Mouse (Mus musculus): Measurements from ENCODE around the gene Gm7029.
"Not testable (repeated sequence)": the region's sequence is repeated elsewhere in the genome, so short reads cannot be mapped to it uniquely, and the experiment has no call there.

Gm7029 gene

DNA sequence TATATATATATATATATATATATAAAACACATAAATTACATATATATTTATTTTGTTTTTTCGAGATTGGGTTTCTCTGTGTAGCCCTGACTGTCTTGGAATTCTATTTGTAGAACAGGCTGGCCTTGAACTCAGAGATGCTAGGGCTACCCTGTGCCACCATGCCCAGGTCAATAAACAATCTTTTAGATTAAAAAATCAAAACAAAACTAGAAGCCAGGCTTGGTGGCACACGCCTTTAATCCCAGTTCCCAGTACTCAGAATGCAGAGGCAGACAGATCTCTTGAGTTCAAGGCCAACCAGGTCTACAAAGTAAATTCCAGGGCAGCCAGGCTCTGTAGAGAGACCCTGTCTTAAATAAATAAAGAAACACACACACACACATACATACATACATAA lies 17.7 kb downstream of the Gm7029 start:
- DNase-seq (ENCODE audit: extremely low read depth, low read depth) = no peak

DNA sequence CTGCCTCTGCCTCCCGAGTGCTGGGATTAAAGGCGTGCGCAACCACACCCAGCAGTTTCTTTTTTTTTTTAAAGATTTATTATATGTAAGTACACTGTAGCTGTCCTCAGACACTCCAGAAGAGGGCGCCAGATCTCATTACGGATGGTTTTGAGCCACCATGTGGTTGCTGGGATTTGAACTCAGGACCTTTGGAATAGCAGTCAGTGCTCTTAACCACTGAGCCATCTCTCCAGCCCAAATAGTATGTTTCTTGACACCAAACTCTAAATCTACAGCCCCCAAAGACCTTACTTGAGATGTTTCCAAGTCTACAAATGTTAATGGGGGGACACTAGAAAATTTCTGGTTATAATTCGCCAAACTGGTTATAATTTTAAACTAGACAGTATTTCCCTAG lies 18.3 kb downstream of the Gm7029 start:
- DNase-seq (ENCODE audit: extremely low read depth, low read depth) = not testable (repeated sequence)

DNA sequence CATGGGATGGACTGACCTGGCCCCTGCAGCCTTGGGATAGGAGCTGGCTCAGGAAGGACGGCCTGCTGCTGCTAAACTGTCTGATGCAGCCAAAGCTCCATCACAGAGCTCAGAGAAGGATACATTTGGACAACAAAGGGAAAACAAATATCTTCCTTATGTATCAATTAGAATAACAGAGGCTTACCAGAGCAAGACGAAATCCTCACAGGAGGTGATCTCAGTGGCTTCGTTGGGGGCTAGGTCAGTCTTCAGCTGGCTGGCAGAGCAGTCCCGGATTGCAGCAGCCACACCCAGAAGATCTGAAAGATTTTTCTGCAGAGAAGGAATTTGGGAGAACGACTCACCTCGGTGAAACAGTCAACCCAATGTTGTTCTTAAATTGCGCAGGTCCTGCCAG lies 18.8 kb downstream of the Gm7029 start:
- DNase-seq (ENCODE audit: extremely low read depth, low read depth) = no peak

DNA sequence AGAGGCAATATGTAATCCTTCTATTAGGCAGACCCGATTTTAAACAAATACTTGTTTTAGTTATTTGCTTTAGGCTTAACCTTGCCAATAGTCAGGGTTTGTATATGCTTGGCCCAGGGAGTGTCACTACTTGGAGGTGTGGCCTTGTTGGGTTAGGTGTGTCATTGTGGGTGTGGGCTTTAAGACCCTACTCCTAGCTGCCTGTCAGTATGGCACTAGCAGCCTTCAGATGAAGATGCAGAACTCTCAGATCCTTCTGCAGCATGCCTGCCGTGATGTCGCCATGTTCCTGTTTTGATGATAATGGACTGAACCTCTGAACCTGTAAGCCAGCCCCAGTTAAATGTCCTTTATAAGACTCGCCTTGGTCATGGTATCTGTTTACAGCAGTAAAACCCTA lies 19.4 kb downstream of the Gm7029 start:
- DNase-seq (ENCODE audit: extremely low read depth, low read depth) = not testable (repeated sequence)

DNA sequence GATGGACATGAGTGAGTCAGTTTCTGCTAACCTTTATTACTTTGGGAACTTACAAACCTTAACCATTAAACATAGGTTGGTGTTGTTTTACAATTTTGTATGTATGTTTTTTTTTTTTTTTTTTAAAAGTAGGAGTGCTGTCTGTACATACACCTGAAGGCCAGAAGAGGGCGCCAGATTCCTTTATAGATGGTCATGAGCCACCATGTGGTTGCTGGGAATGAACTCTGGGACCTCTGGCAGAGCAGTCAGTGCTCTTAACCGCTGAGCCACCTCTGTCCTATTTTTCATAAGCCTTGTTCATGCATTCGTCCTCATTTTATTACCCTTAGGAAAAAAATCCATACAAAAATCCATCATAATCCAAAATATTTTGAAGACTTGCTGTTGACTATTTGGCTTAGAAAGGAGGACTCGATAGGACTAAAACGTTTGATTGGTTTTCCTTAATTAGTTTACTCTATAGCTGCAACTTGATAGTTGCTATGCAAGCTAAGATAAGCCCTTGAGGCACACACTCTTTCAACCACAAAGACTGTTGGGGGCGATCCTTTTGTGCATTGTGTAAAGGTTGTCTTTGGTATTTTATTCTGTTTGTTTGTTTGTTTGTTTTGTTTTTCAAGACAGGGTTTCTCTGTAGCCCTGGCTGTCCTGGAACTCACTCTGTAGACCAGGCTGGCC lies 23.6 kb downstream of the Gm7029 start:
- peak; percentile 70 for DNase-seq (ENCODE audit: extremely low read depth, low read depth)

DNA sequence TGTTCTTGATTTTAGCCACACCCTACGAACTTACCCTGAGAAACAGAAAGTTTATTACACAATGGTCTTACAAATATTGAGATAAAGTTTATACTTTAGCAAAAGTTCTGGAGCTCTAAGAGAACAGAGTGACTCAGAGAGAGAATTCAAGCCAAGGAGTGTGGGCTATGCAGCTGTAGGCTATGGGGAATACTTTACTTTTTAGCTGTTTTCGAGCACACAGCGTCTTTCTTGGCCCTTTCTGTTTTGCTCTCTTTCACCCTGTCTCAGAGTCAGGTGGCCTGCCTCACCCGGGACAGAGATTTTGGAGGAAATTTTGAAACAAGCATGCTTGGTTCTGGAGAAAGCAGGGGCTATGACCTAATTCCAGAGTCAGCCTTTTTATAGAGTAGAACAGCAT lies 24.6 kb downstream of the Gm7029 start:
- not testable (repeated sequence) for DNase-seq (ENCODE audit: extremely low read depth, low read depth)

DNA sequence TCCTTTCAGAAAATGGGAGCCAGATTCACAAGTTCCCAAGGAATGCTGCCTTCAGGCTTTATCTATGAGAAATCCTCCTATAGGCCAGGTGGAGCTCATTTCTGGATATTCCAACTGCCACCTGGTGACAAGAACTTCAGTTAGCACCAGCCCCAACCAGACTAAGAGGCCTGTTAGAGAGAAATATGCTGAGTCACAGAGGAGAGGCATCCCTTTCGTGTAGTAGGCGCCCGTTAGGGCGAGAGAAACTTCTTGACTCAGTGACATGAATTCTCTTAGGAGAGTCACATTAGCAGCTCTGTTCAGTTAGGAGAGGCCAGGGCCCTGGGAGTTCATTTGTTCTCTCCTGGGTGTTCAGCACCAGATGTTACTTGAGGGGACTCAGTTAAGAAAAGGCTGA lies 26.0 kb downstream of the Gm7029 start:
- DNase-seq (ENCODE audit: extremely low read depth, low read depth) = no peak

DNA sequence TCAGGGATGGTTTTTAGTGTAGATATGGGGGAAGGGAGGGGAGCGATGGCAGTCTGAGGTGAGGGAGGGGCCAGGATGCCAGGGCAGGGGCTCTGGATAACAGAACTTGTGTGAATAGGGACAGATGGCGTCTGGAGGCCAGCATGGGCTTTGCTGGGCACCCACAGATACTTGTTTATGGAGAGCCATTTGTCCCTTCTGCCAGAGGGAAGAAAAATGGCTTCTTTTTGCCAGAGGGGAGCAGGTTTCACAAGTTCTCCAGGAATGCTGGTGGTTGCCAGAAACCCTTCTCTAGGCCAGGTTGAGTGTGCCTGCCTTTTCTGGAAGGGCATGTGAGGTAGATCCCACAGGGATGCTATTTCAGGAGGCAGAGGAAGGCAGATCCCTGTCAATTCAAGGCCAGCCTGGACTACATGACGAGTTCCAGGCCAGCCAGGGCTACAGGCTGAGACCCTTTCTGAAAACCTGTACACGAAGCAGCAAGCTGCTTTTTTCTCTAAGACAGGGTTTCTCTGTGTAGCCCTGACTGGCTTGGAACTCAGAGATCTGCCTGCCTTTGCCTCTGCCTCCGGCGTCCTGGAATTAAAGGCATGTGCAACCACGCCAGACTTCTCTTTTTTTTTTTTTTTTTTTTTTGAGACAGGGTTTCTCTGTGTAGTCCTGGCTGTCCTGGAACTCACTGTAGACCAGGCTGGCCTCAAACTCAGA lies 26.8 kb downstream of the Gm7029 start:
- DNase-seq (ENCODE audit: extremely low read depth, low read depth) = no peak

DNA sequence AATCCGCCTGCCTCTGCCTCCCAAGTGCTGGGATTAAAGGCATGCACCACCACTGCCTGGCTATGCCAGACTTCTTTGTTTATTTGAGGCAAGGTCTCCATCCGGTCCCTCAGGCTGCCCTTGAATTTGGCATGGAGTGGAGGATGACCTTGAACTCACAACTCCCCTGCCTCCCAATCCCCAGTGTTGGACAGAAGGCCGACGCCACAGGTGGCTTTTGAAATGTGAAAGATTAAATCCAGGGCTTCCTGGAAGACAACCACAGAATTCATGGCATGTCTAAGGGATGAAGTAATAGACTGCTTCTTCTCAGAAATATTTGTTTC lies 27.3 kb downstream of the Gm7029 start:
- no peak for DNase-seq (ENCODE audit: extremely low read depth, low read depth)

DNA sequence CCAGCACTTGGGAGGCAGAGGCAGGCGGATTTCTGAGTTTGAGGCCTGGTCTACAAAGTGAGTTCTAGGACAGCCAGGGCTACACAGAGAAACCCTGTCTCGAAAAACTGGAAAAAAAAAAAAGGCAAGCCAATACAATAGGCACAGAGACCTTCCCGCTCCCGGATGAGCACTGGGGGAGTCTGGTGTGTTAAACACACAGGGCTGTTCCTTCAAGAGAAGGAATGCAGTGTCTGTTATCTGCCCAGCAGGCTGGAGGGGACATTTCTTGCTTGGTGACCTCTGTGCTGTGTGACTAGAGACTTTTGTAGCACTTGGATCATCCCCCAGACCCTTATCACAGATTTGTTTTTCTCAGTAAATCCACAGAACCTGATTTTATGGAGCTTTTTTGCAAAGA lies 28.0 kb downstream of the Gm7029 start:
- no peak for DNase-seq (ENCODE audit: extremely low read depth, low read depth)

DNA sequence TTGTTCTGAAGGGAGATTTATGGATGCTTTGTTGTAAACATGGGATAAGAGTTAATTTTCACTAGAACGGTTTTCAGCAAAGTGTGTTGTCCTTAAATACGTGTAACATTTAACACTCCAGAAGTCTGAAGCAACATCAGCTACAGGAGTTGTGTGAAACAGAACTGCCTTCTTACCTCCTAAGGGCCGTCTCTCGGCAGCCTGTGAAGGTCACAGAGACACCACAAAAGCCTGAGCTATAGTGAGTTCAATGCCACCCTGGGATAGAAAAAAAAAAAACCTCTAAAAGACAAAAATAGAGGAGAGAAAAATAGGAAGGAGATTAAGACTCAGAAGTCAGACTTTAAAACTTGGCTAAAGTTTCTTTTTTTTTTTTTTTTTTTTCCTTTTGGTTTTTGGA lies 28.4 kb downstream of the Gm7029 start:
- DNase-seq (ENCODE audit: extremely low read depth, low read depth) = no peak

DNA sequence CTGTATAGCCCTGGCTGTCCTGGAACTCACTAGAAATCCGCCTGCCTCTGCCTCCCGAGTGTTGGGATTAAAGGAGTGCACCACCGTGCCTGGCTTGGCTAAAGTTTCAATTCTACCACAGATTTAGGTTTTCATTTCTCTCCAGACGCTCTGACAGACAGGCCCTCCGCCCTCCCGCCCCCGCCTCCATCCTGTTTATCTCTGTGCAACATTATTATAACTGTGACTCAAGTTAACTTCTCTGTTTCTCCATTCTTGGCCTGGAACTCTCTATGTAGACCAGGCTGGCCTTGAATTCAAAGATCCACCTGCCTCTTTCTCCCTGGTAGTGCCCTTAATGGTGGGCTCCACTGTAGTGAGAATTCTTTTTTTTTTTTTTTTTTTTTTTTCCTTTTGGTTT lies 28.9 kb downstream of the Gm7029 start:
- no peak for DNase-seq (ENCODE audit: extremely low read depth, low read depth)

DNA sequence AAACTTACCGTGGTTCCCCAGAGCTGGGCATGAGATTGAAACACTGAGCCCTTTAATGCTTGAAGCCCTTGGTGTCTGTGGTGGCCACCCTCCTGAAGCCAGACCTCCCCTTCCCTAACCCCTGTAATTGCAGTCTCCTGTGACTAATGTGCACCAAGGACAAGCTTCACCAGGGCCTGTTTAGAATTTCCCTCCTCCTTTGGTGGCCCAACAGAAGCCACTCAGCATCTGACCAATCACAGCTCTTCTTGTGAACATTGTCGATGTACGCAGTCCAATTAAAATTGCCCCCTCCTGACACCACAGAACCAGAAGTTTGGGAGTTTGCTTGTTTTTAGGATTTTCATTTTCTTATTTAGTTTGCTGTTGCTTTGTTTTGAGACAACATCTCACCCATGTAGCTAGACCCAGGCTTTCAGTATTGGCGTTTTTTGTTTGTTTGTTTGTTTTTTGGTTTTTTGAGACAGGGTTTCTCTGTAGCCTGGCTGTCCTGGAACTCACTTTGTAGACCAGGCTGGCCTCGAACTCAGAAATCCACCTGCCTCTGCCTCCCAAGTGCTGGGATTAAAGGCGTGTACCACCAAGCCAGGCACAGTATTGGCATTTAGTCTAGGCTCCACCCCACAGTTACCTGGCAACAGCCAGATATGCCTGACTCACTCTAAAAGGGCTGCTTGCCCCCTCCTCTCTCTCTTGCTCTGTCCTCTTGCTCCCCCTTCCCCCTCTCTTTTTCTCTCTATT lies 30.4 kb downstream of the Gm7029 start:
- not testable (repeated sequence) for DNase-seq (ENCODE audit: extremely low read depth, low read depth)

DNA sequence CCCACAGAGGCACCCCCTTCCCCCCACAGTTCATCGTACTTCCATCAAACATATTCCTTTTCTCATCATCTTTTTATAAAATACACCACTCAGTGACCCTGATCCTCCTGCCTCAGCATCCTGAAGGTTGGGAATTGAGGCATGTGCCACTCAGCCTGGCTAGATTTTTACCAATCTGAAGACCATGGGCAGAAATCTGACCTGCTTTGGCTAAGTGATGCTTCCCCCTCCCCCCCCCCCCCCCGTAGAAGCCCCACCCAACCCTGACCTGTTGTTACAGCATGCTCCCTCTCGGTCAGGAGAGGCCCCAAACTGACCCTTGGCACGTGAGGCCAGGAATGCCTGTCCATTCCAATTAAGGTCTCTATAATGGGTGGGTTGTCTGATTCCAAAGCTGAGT lies 31.2 kb downstream of the Gm7029 start, which contains the start of gene Platr17:
Gene Platr17 (plus strand): TSS at position 301 of the 400 bp plus-strand sequence.
- DNase-seq (ENCODE audit: extremely low read depth, low read depth) = not testable (repeated sequence)

DNA sequence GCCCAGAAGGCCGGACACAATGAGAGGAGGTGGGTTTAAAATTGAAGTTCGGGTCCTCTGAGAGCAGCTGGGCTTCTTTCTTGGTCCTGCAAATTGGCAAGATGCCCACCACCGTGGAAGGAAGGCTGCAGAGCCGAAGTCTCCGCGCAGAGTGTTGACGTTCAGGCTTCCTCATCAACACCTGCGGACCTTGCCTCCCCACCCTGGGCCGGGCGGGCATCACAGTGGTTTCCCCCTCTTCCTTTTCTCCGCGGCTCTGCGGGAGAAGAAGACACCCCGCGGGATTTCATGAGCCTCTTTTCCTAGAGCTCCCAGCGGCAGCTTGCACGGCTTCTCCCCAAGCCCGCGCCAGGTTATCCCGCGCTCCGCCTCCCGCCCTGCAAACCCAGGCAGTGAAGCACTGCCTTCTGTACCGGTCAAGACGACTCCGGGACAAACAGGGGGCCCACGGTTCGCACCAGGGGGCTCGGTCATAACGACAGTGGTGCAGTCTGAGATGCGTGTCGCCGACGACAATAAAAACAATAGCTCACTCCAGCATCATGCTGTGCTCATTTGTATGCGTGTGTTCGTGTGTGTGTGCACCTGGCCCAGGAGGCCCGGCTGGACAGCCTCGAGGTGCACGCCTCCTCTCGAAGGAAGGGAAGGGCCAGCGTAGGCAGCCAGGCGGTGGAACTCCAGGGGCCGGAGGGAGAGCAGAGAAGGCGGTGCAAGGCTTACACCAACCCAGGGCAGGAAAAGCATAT lies 34.9 kb downstream of the Gm7029 start:
- no peak for DNase-seq (ENCODE audit: extremely low read depth, low read depth)

DNA sequence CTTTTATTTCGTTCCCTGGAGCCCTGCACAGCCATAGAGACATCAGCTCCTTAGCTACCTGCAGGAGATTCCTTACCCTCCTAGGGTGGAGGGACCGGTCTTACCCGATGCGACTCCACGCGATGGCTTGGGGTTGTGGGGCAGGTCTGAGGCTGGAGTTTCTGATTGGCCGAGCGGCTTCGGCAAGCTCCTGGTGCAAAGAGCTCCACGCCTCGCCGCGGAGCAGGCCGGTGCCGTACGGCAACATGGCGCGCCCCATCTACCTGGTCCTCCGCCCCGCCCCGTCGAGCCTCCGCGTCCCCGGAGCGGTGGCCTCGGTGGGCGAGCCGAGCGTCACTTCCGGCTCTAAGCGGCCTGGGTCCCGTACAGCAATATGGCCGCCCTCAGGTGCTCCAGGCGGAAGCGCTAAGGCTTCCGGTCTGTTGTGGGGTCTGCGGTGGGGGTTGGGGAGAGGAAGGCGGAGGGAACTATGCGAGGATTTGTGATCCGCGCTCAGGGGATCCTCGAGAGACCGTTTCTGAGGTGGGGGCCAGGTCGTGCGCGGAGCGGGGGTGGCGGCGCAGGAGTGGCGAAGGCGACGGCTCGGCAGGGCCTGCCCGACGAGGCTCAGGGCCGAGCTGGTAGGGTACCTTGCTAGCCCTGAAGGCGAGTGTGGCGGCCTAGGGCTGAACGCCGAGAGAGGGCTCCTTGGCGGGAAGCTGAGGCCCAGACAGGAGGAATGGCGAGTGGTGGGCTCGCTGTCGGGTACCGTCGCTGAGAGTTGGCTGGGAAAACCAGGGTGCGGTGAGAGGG lies 35.6 kb downstream of the Gm7029 start, which contains the start of gene Daxx:
Gene Daxx (plus strand): TSS at position 338 of the 792 bp plus-strand sequence.
- DNase-seq (ENCODE audit: extremely low read depth, low read depth) = peak; percentile 92

DNA sequence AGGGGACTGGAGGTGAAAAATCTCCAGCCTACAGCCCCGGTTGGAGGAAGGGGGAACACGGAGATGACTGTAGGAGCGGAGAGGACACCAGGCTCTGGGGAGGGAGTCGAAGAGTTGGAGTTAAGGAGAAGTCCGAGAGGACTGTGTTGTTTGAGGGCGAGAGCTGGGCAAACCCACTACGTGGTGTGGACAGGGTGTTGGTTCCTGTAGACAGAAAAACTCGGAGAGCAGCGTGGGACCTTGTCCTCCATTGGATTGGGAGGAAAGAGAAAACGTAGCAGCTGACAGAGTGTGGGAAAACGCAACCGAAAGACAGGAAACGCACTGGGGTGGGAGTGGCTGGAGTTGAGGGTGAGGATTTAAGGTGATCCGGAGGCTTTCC lies 36.2 kb downstream of the Gm7029 start:
- DNase-seq (ENCODE audit: extremely low read depth, low read depth) = no peak

DNA sequence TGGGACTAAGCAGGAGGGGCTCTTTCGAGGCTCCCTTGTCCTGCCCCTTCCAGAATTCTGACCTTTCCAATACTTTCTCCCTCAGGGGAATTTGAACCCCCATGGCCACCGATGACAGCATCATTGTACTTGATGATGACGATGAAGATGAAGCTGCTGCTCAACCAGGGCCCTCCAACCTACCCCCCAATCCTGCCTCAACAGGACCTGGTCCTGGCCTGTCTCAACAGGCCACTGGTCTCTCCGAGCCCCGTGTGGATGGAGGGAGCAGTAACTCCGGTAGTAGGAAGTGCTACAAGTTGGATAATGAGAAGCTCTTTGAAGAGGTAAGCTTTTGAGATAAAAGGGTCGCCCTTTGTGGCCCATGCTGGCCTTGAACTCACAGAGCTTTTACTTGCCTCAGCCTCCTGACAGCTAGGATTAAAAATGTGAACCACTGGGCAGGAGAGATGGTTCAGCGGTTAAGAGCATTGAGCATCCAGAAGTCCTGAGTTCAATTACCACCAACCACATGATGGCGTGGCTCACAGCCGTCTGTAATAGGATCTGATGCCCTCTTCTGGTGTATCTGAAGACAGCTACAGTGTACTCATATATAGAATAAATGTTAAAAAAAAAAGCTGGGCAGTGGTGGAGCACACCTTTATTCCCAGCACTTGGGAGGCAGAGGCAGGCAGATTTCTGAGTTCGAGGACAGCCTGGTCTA lies 36.9 kb downstream of the Gm7029 start:
- no peak for DNase-seq (ENCODE audit: extremely low read depth, low read depth)

DNA sequence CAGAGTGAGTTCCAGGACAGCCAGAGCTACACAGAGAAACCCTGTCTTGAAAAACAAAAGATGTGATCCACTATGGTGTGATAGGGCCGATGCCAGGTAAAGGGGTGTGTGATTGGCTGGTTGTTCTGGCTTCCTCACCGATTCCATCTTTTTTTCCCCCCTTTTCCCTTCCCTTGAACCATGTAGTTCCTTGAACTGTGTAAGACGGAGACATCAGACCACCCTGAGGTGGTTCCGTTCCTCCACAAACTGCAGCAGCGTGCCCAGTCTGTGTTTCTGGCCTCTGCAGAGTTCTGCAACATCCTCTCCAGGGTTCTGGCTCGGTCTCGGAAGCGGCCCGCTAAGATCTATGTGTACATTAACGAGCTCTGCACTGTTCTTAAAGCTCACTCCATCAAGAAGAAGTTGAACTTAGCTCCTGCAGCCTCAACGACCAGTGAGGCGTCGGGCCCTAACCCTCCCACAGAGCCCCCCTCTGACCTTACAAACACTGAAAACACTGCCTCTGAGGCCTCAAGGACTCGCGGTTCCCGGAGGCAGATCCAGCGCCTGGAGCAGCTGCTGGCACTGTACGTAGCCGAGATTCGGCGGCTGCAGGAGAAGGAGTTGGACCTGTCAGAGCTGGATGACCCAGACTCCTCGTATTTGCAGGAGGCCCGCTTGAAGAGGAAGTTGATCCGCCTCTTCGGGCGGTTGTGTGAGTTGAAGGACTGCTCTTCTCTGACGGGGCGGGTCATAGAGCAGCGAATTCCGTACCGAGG lies 37.6 kb downstream of the Gm7029 start:
- no peak for DNase-seq (ENCODE audit: extremely low read depth, low read depth)
